Mouse (Mus musculus): Measurements from ENCODE around the gene Gdpd5. TPM values are rescaled to one million over a fixed set of nuclear protein-coding genes. Genes with fewer than 3 reads are reported as not detected.
A peak's percentile ranks its signal among the peaks of the same experiment; 100 is the strongest.

Gdpd5 gene
- total and polyA plus RNA-seq, 3 experiments: 7.2 to 26.6 (median 12.9) TPM

DNA sequence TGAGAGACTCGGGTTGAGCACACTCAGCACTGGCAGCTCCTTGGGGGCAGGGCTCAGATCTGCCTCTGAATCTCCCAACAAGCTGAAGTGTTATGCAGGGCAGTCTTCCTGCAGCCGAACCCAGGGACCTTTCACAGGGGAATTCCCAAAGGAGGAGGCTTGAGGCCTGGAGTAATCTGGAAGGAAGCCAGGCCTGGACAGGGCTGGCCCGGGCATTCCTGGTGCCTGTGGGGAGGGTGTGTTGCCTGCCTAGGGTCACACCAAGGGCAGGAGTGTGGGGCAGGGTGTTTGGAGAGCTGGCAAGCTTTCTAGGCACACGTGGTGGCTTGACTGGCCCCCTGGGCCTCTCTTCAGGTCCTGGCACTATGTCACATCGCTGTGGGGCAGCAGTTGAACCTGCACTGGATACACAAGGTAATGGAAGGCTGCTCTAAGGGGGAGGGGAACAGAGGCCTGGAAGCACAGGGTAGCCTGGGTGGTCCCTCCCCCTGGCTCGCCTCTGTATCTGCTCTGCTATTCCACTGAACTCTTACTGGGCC is 60.4 kb downstream of the Gdpd5 start:
- peak; percentile 79 for DNase-seq

DNA sequence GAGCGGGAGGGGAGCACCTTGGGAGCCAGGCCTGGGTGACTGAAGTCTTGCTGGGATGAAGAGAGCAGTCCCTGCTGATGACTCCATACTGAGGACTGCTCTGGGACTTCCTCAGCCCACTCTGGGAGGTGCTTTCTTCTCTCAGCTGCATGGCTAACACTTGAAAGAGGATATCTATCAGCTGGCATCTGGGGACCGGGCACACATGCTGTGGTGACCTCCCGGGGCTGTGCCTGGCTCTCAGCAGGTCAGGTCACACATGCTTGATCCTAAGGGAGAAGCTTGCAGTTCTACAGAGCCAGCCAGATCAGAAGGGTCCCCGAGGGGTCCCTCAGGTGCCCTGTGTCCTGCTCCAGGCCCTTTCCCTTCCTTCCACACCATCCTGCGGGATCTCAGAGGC is 62.0 kb downstream of the Gdpd5 start:
- no peak for DNase-seq

DNA sequence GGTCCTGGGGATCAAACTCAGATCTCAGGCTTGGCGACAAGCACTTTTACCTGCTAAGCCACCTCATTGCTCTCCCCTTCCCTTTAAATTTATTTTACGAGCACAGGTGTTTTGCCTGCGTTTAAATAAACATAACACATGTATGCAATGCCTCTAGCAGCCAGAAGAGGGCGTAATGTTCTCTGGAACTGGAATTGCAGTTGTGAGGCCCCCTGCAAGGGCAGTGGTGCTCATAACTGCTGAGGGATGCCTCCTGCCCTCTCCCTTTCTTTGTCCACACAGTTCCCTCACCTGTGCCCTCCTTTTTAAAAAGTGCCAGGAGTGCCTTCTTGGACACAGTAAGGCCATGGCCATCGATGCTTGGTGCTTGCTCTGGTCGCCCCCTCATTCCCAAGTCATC is 62.8 kb downstream of the Gdpd5 start:
- no peak for DNase-seq

DNA sequence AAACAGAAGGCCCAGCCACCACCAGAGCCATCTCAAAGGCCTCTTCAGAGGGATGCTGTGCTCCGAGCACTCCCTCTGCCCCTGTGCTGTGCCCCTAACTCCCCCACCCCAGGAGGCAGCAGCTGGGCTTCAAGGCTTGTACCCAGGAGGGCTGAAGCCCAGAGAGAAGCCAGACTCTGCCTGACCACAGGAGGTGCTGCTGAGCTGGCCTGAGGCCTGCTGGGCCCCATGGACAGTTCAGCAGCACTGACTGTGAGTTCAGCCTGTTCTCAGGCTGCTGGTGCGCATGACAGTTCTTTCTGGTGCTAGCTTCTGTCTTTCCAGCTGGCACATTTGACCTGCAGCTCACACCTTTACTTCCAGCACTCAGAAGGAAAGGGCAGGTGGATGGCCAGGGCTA is 64.6 kb downstream of the Gdpd5 start:
- no peak for DNase-seq

DNA sequence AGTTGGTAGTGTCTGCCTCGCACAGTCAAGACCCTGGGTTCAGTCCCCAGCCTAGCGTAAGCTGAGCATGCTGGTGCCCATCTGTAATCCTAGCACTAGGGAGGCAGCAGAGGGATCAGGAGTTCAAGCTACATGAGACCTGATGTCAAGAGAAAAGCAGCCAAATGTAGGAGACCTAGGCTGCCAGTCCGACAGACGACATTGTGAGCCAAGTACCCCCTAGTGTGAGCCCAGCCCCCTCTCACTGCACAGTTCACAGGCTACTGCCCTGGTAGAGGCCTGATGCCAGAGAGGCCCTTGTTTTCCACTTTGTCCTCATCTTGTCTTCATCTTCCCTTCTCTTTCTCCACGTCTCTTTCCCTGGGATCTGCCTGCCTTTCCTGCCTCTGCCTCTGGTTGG is 66.1 kb downstream of the Gdpd5 start:
- DNase-seq: no peak

DNA sequence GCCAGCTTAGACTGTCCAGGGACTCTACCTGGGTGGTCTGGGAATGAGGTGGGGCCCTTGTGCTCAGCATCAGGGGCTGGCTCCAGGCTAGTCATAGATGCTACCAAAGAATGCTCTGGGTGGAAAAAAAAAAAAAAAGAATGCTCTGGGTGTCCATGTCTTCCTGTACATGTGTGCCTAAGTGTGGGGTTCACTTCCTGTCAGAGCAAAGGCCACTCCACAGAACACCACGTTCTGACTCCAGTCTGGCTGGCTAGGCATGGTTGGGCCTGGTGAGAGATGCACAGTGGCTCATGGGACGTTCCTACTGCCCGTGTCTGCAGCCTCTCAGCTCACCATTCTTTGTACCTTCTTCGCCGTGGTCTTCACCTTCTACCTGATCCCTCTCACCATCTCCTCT is 67.4 kb downstream of the Gdpd5 start:
- DNase-seq: no peak

DNA sequence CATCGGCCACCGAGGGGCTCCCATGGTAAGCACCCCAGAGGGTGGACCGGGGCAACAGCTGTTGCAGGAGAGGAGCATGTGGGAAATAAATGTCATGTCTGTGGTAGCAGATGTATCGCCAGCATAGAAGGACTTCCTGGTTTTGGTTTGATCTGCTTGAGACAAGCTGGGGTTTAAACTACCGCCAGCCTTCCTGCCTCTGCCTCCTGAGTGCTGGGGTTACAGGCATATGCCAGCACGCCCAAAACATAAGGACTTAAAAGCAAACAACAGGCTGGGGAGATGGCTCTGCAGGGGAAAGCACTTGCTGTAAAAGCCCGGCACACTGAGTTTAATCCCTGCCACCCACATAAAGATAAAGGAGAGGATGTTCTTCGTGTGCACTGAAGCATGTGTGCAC is 67.8 kb downstream of the Gdpd5 start:
- DNase-seq: no peak

DNA sequence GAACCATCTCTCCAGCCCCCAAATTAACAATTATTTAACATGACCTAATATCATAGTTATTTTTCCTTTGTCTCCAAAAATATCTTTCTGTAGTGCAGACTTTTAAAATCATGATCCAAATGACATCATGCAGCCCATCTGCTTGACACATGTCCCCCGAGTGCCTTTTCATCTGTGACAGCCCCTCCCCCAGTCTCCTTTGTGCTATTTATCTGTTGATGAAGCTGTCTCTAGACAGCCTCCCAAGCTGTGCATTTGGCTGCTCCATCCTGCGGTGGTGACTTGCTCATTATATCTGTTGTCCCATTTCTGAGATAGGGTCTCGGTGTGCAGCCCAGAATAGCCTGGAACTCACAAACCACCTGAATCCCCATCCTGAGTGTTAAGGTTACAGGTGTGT is 68.5 kb downstream of the Gdpd5 start:
- no peak for DNase-seq

DNA sequence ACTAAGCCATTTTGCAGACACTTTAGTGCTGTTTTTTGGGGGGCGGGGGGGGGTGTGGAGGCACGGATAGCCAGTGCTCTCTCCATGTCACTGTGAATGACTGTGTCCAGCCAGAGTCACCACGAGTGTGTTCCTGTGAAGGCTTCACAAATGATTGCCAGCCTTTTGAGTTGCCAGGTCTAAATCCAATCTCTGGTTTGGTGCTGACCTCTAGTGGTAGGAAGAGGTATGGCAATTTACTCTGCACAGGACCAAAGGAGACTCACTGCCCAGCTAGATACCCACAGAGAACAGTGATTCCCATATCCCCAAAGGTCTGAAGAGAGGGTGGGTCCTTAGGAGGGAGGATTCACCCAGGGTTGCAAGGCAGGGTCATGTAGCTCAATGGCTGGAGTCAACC is 69.5 kb downstream of the Gdpd5 start:
- peak; percentile 72 for DNase-seq

DNA sequence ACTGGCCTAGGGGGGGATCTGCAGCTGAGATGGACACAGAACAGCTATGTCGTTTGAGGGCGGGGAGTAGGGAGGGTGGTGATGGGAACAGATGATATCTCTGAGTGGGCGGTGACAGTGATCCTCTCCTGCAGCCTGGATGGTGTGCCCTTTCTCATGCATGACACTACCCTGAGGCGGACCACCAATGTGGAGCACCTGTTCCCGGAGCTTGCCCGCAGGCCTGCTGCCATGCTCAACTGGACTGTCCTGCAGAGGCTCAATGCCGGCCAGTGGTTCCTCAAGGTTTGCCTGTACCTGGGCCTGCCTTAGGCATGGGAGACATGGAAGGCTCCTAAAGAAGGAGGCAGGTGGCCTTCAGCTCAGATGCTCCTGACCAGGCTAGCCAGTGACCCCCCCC is 71.6 kb downstream of the Gdpd5 start:
- no peak for DNase-seq

DNA sequence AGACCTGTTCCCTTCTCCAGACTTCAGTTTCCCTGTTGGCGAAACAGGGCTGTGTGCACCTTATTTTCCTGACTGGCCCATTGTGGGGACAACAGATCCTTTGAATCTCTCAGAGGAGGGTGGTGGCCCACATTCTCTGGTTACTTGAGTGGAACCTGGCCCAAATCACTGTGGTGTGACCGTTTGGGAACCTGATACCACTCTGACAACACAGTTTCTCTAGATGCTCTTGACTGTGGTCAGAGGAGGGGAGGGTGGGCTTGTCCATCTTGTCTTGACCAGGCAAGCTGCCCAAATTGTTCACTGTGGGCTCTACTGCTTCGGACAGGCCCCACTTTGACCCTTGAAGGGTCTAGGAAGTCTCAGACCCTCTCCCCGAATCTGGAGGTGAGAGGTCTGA is 72.8 kb downstream of the Gdpd5 start:
- DNase-seq: no peak

DNA sequence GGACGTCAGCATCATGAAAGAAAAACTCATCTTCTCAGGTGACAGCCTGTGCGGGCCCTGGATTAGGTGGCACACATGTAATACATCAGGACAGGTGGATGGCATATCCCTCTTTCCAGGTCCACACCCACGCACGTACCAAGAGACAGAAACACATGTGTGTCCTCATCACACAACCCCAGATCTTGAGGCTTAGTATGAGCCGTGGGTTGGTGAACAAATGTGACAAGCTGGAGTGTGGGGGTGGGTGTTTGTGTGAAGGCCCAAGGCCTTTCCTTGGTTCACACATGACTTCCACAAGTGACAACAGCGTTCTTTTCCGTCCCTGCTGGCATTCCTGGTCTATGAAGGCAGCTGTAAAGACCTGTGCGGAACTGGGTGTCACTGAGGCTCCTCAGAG is 77.6 kb downstream of the Gdpd5 start:
- DNase-seq: no peak

DNA sequence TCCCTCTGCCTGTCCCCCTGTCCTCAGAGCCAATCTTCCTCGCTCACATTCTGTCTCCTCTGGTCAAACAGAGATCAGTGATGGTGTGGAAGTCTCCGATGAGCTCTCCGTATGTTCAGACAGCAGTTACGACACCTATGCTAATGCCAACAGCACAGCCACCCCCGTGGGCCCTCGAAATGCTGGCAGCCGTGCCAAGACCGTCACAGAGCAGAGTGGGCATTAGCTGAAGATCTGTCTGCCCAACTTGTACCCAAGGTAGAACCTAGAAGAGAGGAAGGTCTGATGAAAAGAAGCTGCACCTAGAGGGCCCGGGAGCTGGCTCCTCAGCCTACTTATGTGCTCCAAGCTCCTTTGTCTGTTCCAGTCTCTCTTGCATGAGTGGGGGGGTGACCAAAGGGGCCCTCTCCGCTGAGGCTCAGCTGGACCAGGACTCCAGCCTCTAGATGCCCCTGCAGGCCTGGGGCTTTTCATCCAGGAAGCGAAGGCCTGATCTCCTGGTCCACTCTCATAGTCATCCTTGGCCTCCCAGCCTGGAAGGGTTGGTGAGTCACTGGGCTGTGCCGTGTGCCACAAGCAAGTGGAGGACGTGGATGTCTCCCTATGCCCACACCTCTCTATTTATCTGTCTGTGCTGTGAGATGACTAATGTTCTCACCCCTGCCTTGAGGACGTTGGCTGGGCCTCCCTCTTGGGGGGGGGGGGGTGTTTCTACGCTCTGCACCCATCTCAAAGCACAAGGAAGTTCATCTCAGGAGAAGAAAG is 78.9 kb downstream of the Gdpd5 start:
- peak; percentile 49 for DNase-seq

DNA sequence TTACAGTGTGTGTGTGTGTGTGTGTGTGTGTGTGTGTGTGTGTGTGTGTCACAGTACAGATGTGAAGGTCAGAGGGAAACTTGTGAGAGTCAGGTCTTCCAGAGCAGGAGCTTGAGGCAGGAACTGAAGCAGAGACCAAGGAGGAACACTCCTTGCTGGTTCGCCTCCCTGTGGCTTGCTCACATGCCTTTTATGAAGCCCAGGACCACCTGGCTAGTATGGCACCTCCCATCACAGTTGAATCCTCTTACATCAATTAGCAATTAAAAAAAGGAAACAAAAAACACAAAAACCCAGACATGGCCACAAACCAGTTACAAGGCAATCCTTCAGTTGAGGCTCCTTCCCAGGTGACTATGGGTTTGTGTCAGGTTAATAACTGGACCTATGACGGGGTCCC is 81.9 kb downstream of the Gdpd5 start:
- no peak for DNase-seq

DNA sequence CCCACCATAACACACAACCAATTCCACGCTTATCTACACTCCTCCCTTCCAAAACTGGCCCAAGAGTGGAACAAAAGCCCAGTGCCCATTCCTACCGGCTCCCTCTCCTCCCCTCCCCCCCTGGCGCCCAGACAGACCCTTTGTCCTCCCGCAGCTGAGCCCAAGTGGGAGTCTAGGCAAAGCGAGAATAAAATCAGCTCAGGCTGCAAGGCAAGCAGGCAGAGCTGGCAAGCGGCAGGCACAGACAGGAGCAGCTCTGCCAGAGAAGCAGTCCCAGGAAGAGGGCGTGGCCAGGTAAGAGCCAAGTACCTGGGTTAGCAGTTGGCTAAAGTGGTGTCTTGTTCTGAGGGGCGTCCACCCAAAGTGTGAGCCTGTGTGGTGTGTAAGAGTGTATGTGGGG is 84.6 kb downstream of the Gdpd5 start, which contains the start of gene Klhl35:
Gene Klhl35 (plus strand): TSS at position 194 of the 400 bp plus-strand sequence.
- no peak for DNase-seq

DNA sequence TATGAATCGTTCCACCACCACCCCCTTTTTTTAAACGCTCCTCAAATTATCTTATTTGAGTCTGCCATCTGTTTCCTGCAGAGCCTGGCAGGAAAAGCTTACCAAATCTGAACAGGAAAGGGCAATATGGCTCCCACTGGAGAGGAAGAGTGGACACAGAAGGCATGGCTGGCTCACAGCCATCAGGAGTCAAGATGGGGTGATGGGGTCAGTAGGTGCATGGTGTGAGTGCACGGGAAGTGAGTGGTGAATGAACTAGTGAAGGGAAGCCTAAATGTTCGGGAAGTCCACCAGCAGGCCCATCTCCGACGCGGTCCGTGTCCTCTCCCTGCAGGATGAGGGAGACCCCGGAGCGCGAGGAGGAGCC is 86.7 kb downstream of the Gdpd5 start:
- peak; percentile 54 for DNase-seq

DNA sequence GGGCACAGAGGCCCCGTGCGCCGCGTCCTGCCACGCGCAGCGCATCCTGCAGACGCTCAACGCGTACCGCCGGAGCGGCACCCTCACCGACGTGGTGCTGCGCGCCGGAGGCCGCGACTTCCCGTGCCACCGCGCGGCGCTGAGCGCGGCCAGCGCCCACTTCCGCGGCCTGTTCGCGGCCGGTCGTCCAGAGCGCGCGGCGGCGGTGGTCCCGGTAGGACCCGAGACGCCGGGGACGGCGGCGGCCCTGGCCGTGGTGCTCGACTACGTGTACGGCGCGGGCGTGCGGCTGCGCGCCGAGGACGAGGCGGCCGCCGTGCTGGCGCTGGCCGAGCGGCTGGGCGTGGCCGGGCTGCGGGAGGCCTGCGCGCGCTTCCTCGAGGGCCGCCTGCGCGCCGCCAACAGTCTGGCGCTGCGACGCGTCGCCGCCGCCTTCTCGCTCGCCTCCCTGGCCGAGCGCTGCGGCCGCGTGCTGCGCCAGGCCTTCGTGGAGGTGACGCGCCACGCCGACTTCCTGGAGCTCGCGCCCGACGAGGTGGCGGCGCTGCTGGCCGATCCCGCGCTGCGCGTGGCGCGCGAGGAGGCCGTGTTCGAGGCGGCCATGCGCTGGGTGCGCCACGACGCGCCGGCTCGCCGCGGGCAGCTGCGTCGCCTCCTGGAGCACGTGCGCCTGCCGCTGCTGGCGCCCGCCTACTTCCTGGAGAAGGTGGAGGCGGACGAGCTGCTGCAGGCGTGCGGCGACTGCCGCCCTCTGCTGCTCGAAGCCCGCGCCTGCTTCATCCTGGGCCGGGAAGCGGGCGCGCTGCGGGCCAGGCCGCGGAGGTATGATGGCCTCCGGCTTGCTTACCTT is 87.3 kb downstream of the Gdpd5 start:
- DNase-seq: peak; percentile 77

DNA sequence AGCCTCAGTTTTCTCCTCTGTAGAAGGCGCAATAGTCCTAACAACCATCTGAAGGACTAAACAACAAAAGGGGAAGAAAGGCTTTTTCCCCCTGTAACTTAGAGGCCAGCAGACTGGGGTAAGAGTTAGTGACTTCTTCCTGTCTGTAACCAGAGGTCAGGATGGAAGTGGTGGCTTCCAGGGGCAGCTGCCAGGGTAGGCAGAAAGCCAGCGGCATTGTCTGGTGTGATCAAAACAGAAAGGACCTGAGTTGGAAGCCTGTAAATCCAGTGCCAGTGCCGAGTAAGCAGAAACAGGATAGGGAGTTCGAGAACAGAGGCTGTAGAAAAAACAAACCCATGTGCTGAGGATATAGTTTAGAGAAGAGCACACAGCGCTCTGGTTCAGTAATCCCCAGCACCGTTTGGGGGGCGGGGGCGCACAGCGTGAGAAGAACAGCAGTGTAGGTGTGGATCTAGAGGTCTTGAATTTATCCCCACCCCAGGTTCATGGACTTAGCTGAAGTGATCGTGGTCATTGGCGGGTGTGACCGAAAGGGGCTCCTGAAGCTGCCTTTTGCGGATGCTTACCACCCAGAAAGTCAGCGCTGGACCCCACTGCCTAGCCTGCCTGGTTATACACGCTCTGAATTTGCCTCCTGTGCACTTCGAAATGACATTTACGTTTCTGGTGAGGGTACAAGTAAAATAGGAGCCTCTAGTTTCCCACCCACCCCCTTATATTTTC is 88.6 kb downstream of the Gdpd5 start:
- DNase-seq: no peak

DNA sequence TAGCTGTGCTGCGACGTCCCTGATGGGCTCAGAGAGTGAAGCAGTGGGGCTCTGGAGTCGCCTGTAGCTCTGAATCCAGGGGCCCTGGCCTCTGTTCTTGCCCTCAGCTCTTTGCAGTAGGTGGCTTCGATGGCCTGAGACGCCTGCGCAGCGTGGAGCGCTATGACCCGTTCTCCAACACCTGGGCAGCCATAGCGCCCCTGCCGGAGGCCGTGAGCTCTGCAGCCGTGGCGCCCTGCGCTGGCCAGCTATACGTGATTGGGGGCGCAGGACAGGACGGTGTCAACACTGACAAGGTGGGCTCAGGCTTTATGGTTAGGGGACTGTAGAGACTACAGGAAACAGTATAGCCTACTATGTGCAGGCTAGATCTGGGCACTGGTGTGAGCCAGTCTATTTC is 90.4 kb downstream of the Gdpd5 start:
- no peak for DNase-seq

DNA sequence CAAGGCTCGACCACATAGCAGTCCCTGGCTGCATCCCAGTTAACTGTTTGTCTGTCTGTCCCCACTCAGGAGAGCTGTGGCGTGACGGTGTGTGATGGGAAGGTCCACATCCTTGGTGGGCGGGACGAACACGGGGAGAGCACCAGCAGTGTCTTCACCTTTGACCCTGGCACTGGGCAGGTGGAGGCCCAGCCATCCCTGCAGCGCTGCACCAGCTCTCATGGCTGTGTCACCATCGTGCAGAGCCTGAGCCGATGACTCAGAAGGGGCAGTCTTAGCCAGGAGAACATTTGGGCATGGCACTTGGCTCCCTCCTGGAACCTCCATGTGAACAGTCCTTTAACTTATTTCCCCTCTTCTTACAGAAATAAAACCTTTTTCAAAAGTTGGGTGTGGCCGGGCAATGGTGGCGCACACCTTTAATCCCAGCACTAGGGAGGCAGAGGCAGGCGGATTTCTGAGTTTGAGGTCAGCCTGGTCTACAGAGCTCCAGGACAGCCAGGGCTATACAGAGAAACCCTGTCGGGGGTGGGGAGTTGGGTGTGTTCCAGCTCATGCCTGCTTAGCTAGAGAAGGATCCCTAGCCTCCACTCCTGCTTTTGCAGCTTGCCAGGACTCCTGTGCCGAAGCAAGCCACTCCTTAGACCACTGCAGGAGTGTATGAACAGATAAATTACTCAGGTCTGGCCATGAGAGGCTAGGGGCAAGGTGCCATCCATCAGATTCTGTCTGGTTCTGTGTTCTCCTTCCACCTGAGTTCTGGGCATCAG is 92.6 kb downstream of the Gdpd5 start:
- peak; percentile 74 for DNase-seq

DNA sequence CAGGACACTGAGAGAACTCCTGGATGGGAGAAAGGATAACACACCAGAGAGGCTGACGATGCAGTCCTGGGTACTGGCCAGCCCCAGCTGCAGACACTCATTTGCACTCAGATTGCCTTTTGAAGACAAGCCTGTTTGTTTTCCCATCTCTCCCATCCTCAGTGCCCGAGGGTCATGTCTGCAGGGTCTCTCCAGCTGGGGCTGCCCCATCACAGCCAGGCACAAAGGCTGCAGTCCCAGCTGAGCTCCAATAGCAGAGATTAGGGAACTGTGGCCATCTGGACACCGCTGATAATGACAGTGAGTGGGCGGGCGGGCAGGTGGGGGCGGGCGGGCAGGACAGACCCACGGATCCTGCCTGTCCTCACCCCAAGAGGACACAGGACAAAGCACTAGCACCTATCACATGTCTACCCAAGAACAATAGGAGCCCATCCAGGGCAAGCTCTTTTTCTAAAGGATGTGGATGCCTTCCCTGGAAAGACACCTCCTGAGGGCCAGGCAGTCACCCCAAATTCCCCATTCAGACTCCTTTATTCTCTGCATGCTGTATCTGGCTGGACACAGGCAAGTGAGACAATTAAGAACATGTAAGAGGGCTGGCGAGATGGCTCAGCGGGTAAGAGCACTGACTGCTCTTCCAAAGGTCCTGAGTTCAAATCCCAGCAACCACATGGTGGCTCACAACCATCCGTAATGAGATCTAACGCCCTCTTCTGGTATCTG is 93.8 kb downstream of the Gdpd5 start:
- no peak for DNase-seq
